Mouse (Mus musculus): Measurements from ENCODE around the gene Mprip.
A peak's percentile ranks its signal among the peaks of the same experiment; 100 is the strongest.
"Not testable (repeated sequence)": the region's sequence is repeated elsewhere in the genome, so short reads cannot be mapped to it uniquely, and the experiment has no call there.

Mprip gene

GRCm38 (mm10) chr11:59719185-59719584 is 58.1 kb downstream of the Mprip start:
- DNase-seq = no peak

- no peak for DNase-seq
Observed at GRCm38 (mm10) chr11:59721385-59721784, 60.3 kb downstream of the Mprip start.

DNA sequence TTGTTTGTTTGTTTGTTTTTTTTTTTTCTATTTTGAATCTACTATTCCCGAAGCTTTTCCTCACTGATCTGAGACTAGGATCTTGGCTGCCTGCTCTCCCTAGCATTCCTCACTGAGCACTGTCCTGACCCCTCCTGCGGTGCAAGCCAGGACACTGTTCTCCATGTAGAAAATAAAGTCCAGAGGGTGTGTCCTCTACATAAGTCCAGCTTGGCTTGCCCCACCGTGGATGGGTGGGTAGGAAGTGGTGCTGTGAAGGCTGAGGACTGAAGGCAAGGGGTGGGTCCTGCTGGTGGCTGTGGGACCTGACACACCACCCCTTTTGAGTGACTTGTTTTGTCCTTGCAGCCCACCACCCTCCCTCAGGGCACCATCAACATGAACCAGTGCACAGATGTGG is 66.1 kb downstream of the Mprip start:
- no peak for DNase-seq

- no peak for DNase-seq
Observed at GRCm38 (mm10) chr11:59731821-59732220, 70.7 kb downstream of the Mprip start.

- DNase-seq = peak; percentile 13
Observed at GRCm38 (mm10) chr11:59732407-59733066, 71.4 kb downstream of the Mprip start.

GRCm38 (mm10) chr11:59733600-59733999 is 72.5 kb downstream of the Mprip start:
- not testable (repeated sequence) for DNase-seq

GRCm38 (mm10) chr11:59734335-59734734 is 73.2 kb downstream of the Mprip start:
- no peak for DNase-seq

GRCm38 (mm10) chr11:59735938-59736337 is 74.8 kb downstream of the Mprip start:
- not testable (repeated sequence) for DNase-seq

DNA sequence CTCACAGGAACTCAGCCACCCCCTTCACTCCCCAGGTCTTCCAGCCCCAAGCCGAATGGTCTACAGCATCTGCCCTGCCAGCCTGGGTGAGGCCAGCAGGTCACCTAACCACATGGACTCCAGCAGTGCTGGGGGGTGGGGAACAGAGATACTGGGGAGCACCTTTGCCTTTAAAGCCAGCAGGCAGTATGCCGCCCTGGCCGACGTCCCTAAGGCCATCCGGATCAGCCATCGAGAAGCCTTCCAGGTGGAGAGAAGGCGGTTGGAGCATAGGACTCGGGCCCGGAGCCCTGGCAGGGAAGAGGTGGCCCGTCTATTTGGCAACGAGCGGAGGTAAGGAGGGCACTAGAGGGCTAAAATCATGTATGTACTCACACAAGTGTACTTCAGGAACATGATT is 76.1 kb downstream of the Mprip start:
- DNase-seq = no peak

- DNase-seq = no peak
Observed at GRCm38 (mm10) chr11:59739996-59740395, 78.9 kb downstream of the Mprip start.

DNA sequence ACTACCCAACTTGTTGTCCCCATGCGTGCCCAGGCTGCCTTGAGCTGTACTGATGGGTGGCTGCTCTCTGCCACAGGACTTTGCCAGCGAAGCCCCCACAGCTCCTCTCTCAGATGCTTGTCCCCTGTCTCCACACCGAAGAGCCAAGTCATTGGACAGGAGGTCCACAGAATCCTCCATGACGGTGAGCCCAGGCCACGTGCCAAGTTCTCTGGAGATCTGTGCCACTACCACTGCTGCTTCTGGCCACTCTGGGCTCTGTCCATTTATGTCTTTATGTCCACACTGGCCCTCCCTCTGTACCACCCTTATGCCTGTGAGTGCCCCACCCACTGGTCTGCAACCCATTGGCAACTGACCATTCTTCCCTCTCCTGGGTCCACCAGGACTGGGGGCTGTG is 80.8 kb downstream of the Mprip start:
- DNase-seq = no peak

- no peak for DNase-seq
Observed at GRCm38 (mm10) chr11:59743307-59743706, 82.2 kb downstream of the Mprip start.

DNA sequence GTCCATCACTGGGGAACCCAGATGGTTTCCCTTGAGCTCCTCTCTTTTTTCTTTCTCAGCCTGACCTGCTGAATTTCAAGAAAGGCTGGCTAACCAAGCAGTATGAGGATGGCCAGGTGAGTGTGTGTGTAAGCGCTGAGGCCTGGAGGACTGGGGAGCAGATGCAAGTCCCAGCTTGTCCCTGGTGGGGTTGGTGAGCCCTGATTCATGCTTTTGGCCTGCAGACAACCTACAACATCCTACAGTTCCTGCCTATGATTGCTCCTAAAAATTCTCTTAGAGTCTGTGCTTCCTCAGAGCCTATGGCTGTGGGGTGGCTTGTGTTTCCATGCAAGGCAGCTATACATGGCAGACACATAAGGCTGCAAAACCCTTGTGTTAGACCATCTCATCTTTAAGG is 82.6 kb downstream of the Mprip start:
- no peak for DNase-seq

- no peak for DNase-seq
Observed at GRCm38 (mm10) chr11:59744374-59744773, 83.3 kb downstream of the Mprip start.

DNA sequence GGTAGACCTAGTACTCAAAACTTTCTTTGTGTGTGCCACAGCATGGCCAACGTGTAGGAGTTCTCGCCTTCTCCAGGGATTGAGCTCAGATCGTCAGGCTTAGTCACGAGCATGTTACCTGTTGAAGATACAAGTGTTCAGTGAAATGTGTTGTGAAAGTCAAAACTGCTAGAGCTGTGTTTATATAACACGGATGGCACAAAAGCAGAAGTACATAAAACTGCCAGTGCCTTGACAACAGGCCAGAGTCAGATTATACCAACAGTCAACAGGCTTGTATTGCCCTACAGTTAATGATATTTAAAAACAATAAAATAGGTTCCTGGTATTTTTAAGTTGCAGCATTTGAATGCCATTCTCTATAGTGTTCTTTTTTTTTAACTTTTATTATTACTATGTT is 84.7 kb downstream of the Mprip start:
- DNase-seq = no peak

- DNase-seq = peak; percentile 39
Observed at GRCm38 (mm10) chr11:59746614-59747013, 85.5 kb downstream of the Mprip start.

GRCm38 (mm10) chr11:59749050-59749449 is 87.9 kb downstream of the Mprip start:
- no peak for DNase-seq

- no peak for DNase-seq
Observed at GRCm38 (mm10) chr11:59754504-59754903, 93.4 kb downstream of the Mprip start.

GRCm38 (mm10) chr11:59756351-59756750 is 95.2 kb downstream of the Mprip start:
- DNase-seq = no peak

GRCm38 (mm10) chr11:59758191-59758985 is 97.3 kb downstream of the Mprip start:
- DNase-seq = no peak

GRCm38 (mm10) chr11:59759178-59759577 is 98.1 kb downstream of the Mprip start:
- DNase-seq = no peak

- no peak for DNase-seq
Observed at GRCm38 (mm10) chr11:59759626-59760025, 98.5 kb downstream of the Mprip start.

DNA sequence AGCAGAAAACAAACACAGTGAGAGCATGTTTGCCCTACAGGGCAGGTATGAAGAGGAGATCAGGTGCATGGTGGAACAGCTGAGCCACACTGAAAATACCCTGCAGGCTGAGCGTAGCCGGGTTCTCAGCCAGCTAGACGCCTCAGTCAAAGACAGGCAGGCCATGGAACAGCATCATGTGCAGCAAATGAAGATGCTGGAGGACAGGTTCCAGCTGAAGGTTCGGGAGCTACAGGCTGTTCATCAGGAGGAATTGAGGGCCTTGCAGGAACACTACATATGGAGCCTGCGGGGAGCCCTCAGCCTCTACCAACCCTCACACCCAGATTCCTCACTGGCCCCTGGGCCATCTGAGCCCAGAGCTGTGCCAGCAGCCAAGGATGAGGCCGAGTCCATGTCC is 99.7 kb downstream of the Mprip start:
- DNase-seq = no peak

GRCm38 (mm10) chr11:59769307-59769706 is 108.2 kb downstream of the Mprip start:
- no peak for DNase-seq

DNA sequence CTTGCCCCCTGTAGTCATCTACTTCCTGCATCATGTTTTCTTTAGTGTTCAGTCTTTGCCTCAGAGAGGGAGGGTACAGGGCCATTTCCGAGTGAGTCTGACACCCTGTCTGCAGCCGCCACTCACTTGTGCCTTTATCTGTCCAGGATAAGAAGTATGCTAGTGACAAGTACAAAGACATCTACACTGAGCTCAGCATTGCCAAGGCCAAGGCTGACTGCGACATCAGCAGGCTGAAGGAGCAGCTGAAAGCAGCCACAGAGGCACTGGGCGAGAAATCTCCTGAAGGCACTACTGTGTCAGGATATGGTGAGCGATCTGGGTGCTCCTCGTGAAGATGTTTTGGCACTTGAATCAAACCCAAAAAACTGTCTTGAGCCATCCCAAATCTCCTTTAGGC is 108.6 kb downstream of the Mprip start:
- no peak for DNase-seq

All from embryo, embryonic 11 days (tissue).